Mouse (Mus musculus): ENCODE data around the gene Smok2a. TPM values are rescaled to one million over a fixed set of nuclear protein-coding genes. Genes with fewer than 3 reads are reported as not detected.
"Not testable (repeated sequence)": the region's sequence is repeated elsewhere in the genome, so short reads cannot be mapped to it uniquely, and the experiment has no call there.

Gene Smok2a
- polyA plus RNA-seq, 1 experiment: not detected

DNA sequence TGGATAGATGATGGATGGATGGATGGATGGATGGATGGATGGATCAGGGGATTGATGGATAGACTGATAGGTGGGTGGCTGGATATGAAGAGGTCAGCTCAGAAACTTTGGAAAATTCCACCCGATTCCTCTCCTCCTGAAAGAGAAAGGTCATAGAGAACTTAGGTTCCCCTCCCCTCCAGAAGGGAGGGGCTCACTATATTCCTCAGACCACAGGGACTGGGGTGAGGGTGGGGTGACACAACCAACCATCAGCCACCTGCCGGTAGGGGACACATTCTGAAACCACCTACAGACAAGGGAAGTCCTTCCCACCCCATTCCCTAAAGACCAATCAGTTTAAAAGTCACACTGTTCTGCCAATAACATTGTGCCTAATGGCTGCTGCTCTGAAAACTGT is 14.5 kb upstream of the Smok2a start:
- H3K36me3 ChIP-seq (ENCODE audit: control insufficient read depth, insufficient read depth, low read length, poor library complexity, severe bottlenecking): no peaks in the 10 kb centered on the region
- H3K4me1 ChIP-seq (ENCODE audit: control insufficient read depth, insufficient read depth, low read length): no peaks in the 10 kb centered on the region
- H3K27me3 ChIP-seq (ENCODE audit: control insufficient read depth, insufficient read depth, low read length, poor library complexity, severe bottlenecking): no peaks in the 10 kb centered on the region; the same call in 1 of the 2 replicates
- no peak overlapping the region for H3K9ac ChIP-seq (ENCODE audit: low read depth, poor library complexity, severe bottlenecking)
- H3K9me3 ChIP-seq (replicated peaks; ENCODE audit: control insufficient read depth, insufficient read depth, low read length, poor library complexity, severe bottlenecking): peaks cover 5% of the 10 kb centered on the region; the same call in 1 of the 2 replicates
- TF ChIP-seq CTCF (IDR thresholded peaks at IDR 0.05; ENCODE audit: low read depth, low read length) (no peak), POLR2A (IDR thresholded peaks at IDR 0.05; ENCODE audit: insufficient read depth, low read length) (no peak), EP300 (IDR thresholded peaks at IDR 0.05; ENCODE audit: insufficient read depth, low read depth, low read length) (no peak)
- H3K27ac ChIP-seq (ENCODE audit: insufficient read depth, low read length): no peak overlapping the region
- no peak overlapping the region for H3K4me3 ChIP-seq (ENCODE audit: low read depth, low read length)

DNA sequence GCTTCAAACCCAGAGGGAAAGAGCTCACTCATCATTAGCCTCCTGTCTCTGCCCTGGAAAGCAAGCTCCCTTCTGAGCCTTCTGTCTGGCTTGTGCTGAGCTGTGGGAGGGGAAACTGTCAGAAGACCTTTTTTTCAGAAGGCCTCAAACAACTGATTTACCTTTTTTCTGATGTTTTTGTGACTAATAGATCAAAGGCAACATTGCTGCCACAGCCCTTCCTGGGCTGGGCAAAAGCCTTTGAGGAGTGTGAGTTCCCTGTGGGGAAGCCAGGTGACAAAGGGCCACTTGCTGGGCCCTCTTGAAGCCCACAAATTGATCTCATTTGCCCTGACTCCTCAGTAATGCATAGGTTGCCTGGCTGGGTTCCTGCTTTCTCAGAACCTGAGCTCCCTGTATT is 12.5 kb upstream of the Smok2a start:
- H3K27me3 ChIP-seq (ENCODE audit: control insufficient read depth, insufficient read depth, low read length, poor library complexity, severe bottlenecking); H3K9me3 ChIP-seq (replicated peaks; ENCODE audit: control insufficient read depth, insufficient read depth, low read length, poor library complexity, severe bottlenecking): not testable (repeated sequence)

DNA sequence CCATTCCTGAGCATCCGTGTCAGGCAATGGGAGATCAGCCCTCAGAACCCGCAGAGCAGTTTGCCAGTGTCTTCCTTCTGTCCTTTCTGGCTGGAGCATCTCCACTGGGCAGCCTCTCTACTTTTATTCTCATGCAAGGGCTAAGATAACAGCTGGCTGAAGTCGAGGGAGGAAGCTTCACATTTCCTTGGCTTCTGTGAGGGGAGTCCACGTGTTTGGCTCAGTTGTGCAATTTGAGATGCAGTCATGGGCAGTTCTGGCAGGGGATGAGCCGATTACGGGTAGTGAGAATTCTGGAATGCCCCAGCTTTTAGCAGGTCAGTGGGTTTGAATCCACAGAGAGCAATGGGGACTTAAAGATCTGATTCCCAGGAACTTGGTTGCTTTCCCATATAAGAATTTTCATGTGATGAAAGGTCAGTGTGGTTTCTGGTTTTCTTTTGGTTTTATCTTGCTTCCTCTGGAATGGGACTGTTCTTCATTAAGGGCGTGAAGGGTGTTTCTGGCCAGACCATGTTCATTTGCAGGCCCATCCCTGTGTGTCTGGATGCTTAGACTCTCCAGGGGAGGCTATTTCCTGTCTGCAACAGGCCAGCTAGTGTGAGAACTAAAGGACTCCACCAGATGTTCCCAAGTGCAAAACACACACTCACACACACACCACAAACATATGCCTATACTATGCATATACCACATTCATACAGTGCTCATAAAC is 8.7 kb upstream of the Smok2a start:
- Histone ChIP-seq H3K4me3 (ENCODE audit: low read depth, low read length) (no peak overlapping the region), H3K27me3 (ENCODE audit: control insufficient read depth, insufficient read depth, low read length, poor library complexity, severe bottlenecking) (no peaks in the 10 kb centered on the region), H3K4me1 (ENCODE audit: control insufficient read depth, insufficient read depth, low read length) (no peaks in the 10 kb centered on the region), H3K36me3 (ENCODE audit: control insufficient read depth, insufficient read depth, low read length, poor library complexity, severe bottlenecking) (no peaks in the 10 kb centered on the region), H3K9ac (ENCODE audit: low read depth, poor library complexity, severe bottlenecking) (no peak overlapping the region), H3K9me3 (replicated peaks; ENCODE audit: control insufficient read depth, insufficient read depth, low read length, poor library complexity, severe bottlenecking) (no peaks in the 10 kb centered on the region; the same call in 1 of the 2 replicates), H3K27ac (ENCODE audit: insufficient read depth, low read length) (no peak overlapping the region)
- TF ChIP-seq POLR2A (IDR thresholded peaks at IDR 0.05; ENCODE audit: insufficient read depth, low read length) (no peak), CTCF (IDR thresholded peaks at IDR 0.05; ENCODE audit: low read depth, low read length) (no peak), EP300 (IDR thresholded peaks at IDR 0.05; ENCODE audit: insufficient read depth, low read depth, low read length) (no peak)

More for the DNA sequence above, 12.5 kb upstream of the Smok2a start:
- not testable (repeated sequence) for H3K36me3 ChIP-seq (ENCODE audit: control insufficient read depth, insufficient read depth, low read length, poor library complexity, severe bottlenecking); H3K4me1 ChIP-seq (ENCODE audit: control insufficient read depth, insufficient read depth, low read length); H3K9ac ChIP-seq (ENCODE audit: low read depth, poor library complexity, severe bottlenecking); H3K4me3 ChIP-seq (ENCODE audit: low read depth, low read length); H3K27ac ChIP-seq (ENCODE audit: insufficient read depth, low read length)

DNA sequence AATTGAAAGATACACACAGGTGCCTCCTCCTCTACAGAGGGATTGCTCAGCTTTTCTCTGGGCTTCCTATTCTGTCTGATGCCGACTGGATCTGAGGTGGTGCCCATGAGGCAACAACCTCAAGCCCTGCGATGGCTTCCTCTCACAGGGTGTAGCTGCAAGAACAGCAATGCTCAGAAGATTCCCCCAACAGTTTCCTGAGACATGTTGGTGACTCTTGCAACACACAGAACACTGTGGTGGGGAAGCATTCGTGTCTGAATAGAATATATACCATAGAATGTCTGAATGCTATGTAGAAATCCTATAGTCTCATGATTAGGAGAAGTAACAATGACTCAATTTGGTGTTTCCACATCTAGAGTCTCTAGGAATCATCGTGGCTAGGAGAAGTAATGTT is 6.8 kb upstream of the Smok2a start:
- Histone ChIP-seq H3K36me3 (ENCODE audit: control insufficient read depth, insufficient read depth, low read length, poor library complexity, severe bottlenecking) (no peaks in the 10 kb centered on the region), H3K27me3 (ENCODE audit: control insufficient read depth, insufficient read depth, low read length, poor library complexity, severe bottlenecking) (no peaks in the 10 kb centered on the region), H3K27ac (ENCODE audit: insufficient read depth, low read length) (no peak overlapping the region), H3K4me1 (ENCODE audit: control insufficient read depth, insufficient read depth, low read length) (no peaks in the 10 kb centered on the region), H3K4me3 (ENCODE audit: low read depth, low read length) (no peak overlapping the region), H3K9ac (ENCODE audit: low read depth, poor library complexity, severe bottlenecking) (no peak overlapping the region), H3K9me3 (replicated peaks; ENCODE audit: control insufficient read depth, insufficient read depth, low read length, poor library complexity, severe bottlenecking) (no peaks in the 10 kb centered on the region; the same call in 1 of the 2 replicates)
- TF ChIP-seq EP300 (IDR thresholded peaks at IDR 0.05; ENCODE audit: insufficient read depth, low read depth, low read length) (no peak), CTCF (IDR thresholded peaks at IDR 0.05; ENCODE audit: low read depth, low read length) (no peak), POLR2A (IDR thresholded peaks at IDR 0.05; ENCODE audit: insufficient read depth, low read length) (no peak)

DNA sequence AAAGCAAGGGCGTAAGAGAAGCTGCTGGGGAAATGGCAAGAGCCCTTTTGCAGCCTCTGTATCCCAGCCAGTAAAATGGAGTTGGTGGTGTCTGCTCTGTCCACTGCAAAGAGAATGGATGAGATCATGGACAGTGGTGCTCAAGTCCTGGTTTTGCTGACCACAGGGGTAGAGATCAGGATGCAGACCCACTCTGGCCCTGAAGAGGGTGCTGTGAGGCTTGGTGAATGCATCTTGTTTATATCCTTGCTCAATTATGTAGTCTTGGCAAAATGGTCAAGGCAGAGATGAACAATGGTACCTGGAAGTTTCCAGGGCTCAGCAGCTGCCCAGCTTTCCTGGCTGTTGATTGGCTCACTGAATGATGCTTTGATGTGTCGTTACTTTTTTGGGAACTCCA is 5.4 kb upstream of the Smok2a start:
- Histone ChIP-seq H3K27me3 (ENCODE audit: control insufficient read depth, insufficient read depth, low read length, poor library complexity, severe bottlenecking) (no peaks in the 10 kb centered on the region), H3K4me3 (ENCODE audit: low read depth, low read length) (no peak overlapping the region), H3K9ac (ENCODE audit: low read depth, poor library complexity, severe bottlenecking) (no peak overlapping the region), H3K27ac (ENCODE audit: insufficient read depth, low read length) (no peak overlapping the region), H3K9me3 (replicated peaks; ENCODE audit: control insufficient read depth, insufficient read depth, low read length, poor library complexity, severe bottlenecking) (no peaks in the 10 kb centered on the region; the same call in 1 of the 2 replicates), H3K36me3 (ENCODE audit: control insufficient read depth, insufficient read depth, low read length, poor library complexity, severe bottlenecking) (no peaks in the 10 kb centered on the region), H3K4me1 (ENCODE audit: control insufficient read depth, insufficient read depth, low read length) (no peaks in the 10 kb centered on the region)
- peak; percentile 61 for TF ChIP-seq CTCF (IDR thresholded peaks at IDR 0.05; ENCODE audit: low read depth, low read length)
- no peak for TF ChIP-seq POLR2A (IDR thresholded peaks at IDR 0.05; ENCODE audit: insufficient read depth, low read length)

DNA sequence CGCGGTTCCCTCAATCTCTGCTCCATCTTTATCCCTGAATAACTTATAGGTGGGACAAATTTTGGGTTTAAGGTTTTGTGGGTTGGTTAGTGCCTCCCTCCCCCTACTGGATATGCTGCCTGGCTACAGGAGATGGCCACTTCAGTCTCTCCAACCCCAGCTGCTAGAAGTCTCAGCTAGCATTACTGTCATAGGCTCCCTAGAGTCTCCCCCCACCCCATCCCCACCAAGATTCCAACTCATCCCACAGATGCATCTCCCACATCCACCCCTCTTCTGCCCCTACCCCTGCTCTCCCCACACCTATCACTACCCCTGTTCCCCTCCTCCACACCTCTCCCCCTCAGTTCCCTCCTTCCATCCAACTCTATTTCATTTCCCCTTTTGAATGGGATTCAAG is 933 bp downstream of the Smok2a start:
- peaks cover 11% of the 10 kb centered on the region for H3K9me3 ChIP-seq (replicated peaks; ENCODE audit: control insufficient read depth, insufficient read depth, low read length, poor library complexity, severe bottlenecking)
- H3K27ac ChIP-seq (ENCODE audit: insufficient read depth, low read length); H3K4me1 ChIP-seq (ENCODE audit: control insufficient read depth, insufficient read depth, low read length); H3K9ac ChIP-seq (ENCODE audit: low read depth, poor library complexity, severe bottlenecking); H3K36me3 ChIP-seq (ENCODE audit: control insufficient read depth, insufficient read depth, low read length, poor library complexity, severe bottlenecking); H3K4me3 ChIP-seq (ENCODE audit: low read depth, low read length); H3K27me3 ChIP-seq (ENCODE audit: control insufficient read depth, insufficient read depth, low read length, poor library complexity, severe bottlenecking): not testable (repeated sequence)

DNA sequence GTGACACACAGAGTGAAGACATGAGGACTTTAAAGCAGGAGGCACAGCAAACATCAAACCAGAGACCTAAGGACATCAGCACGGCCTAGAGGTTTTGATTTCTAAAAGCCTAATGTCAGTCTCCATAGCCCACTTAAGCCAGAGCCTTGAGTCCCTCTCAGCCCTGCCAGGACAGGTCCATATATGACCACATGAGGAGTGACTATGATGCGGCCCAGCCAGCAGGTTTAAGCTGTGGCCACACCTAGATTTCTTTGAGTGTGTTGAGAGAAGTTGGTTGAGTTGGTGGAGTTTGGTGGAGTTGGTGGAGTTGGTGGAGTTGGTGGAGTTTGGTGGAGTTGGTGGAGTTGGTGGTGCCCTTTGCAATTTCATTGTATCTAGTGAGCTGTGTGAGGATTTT is 9.0 kb downstream of the Smok2a start, which contains the start of gene Smok2b:
TSS of gene Smok2b (plus strand) at position 301 of the 400 bp plus-strand sequence.
- H3K4me1 ChIP-seq (ENCODE audit: control insufficient read depth, insufficient read depth, low read length); H3K27me3 ChIP-seq (ENCODE audit: control insufficient read depth, insufficient read depth, low read length, poor library complexity, severe bottlenecking); H3K36me3 ChIP-seq (ENCODE audit: control insufficient read depth, insufficient read depth, low read length, poor library complexity, severe bottlenecking); H3K27ac ChIP-seq (ENCODE audit: insufficient read depth, low read length); H3K9ac ChIP-seq (ENCODE audit: low read depth, poor library complexity, severe bottlenecking); H3K4me3 ChIP-seq (ENCODE audit: low read depth, low read length): not testable (repeated sequence)
- H3K9me3 ChIP-seq (replicated peaks; ENCODE audit: control insufficient read depth, insufficient read depth, low read length, poor library complexity, severe bottlenecking): peaks cover 15% of the 10 kb centered on the region

DNA sequence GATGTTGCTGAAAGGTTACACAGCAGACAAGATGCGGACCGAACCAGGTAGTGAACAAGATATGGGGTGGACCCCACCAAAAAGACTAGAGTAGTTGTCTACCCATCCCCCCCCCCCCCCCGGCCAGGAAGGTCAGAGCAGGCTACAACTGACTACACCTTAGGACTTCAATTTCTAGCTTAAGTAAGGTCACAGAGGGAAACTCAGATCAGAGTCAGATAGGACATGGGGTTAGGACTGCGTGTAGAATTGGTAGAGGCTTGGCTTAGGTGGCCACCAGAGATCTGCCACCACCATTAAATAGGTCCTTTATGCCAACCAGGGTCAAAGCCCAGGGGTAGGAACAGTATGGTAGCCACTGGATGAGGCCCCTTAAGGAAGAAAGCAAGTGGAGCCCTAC is 18.5 kb downstream of the Smok2a start:
- not testable (repeated sequence) for H3K4me3 ChIP-seq (ENCODE audit: low read depth, low read length); H3K9ac ChIP-seq (ENCODE audit: low read depth, poor library complexity, severe bottlenecking); H3K4me1 ChIP-seq (ENCODE audit: control insufficient read depth, insufficient read depth, low read length); H3K27me3 ChIP-seq (ENCODE audit: control insufficient read depth, insufficient read depth, low read length, poor library complexity, severe bottlenecking); H3K9me3 ChIP-seq (replicated peaks; ENCODE audit: control insufficient read depth, insufficient read depth, low read length, poor library complexity, severe bottlenecking); H3K27ac ChIP-seq (ENCODE audit: insufficient read depth, low read length); H3K36me3 ChIP-seq (ENCODE audit: control insufficient read depth, insufficient read depth, low read length, poor library complexity, severe bottlenecking)

Data from ES-Bruce4 (cell line).